Mouse (Mus musculus): ENCODE measurements at regions not wholly inside any gene's neighbourhood (a gene's known extent, or its start where the extent isn't known, plus 50 kb on each side); places are given as distances from the start of the nearest gene placed in this dataset.
A peak's percentile ranks its signal among the peaks of the same experiment; 100 is the strongest.

- no peak for DNase-seq (ENCODE audit: low spot score in 2 of 2)
Observed at GRCm38 (mm10) chr5:101297511-101298102, 367.2 kb downstream of the Nkx6-1 start.

- no peak for DNase-seq (ENCODE audit: low spot score in 2 of 2)
Observed at GRCm38 (mm10) chr5:101295941-101296340, 368.9 kb downstream of the Nkx6-1 start.

- DNase-seq (ENCODE audit: low spot score in 2 of 2): no peak
Observed at GRCm38 (mm10) chr5:101294031-101294430, 370.8 kb downstream of the Nkx6-1 start.

- peak in 1 of 2 experiments; percentile 28 for DNase-seq (ENCODE audit: low spot score in 2 of 2)
Observed at GRCm38 (mm10) chr5:101288358-101288757, 376.4 kb downstream of the Nkx6-1 start.

- no peak for DNase-seq (ENCODE audit: low spot score in 2 of 2)
Observed at GRCm38 (mm10) chr5:101285941-101286340, 378.9 kb downstream of the Nkx6-1 start.

GRCm38 (mm10) chr5:101250474-101250873, 405.0 kb downstream of the Gpat3 start:
- no peak for DNase-seq (ENCODE audit: low spot score in 2 of 2)

GRCm38 (mm10) chr5:101242651-101243050, 397.1 kb downstream of the Gpat3 start:
- DNase-seq (ENCODE audit: low spot score in 2 of 2): no peak

- DNase-seq (ENCODE audit: low spot score in 2 of 2): no peak
Observed at GRCm38 (mm10) chr5:101239298-101240118, 394.0 kb downstream of the Gpat3 start.

- DNase-seq (ENCODE audit: low spot score in 2 of 2): no peak
Observed at GRCm38 (mm10) chr5:101236163-101236693, 390.7 kb downstream of the Gpat3 start.

GRCm38 (mm10) chr5:101222390-101222789, 376.9 kb downstream of the Gpat3 start:
- DNase-seq (ENCODE audit: low spot score in 2 of 2): no peak

- no peak for DNase-seq (ENCODE audit: low spot score in 2 of 2)
Observed at GRCm38 (mm10) chr5:101218082-101218481, 372.6 kb downstream of the Gpat3 start.

GRCm38 (mm10) chr5:101216837-101217571, 371.5 kb downstream of the Gpat3 start:
- no peak for DNase-seq (ENCODE audit: low spot score in 2 of 2)

GRCm38 (mm10) chr5:101211974-101212373, 366.5 kb downstream of the Gpat3 start:
- no peak for DNase-seq (ENCODE audit: low spot score in 2 of 2)

GRCm38 (mm10) chr5:101208150-101208549, 362.6 kb downstream of the Gpat3 start:
- DNase-seq (ENCODE audit: low spot score in 2 of 2): no peak

GRCm38 (mm10) chr5:101195501-101195900, 350.0 kb downstream of the Gpat3 start:
- DNase-seq (ENCODE audit: low spot score in 2 of 2): no peak

- no peak for DNase-seq (ENCODE audit: low spot score in 2 of 2)
Observed at GRCm38 (mm10) chr5:101190976-101191375, 345.5 kb downstream of the Gpat3 start.

- DNase-seq (ENCODE audit: low spot score in 2 of 2): no peak
Observed at GRCm38 (mm10) chr5:101173183-101173582, 327.7 kb downstream of the Gpat3 start.

GRCm38 (mm10) chr5:101172782-101173181, 327.3 kb downstream of the Gpat3 start:
- DNase-seq (ENCODE audit: low spot score in 2 of 2): no peak

GRCm38 (mm10) chr5:101169074-101169473, 323.6 kb downstream of the Gpat3 start:
- no peak for DNase-seq (ENCODE audit: low spot score in 2 of 2)

- DNase-seq (ENCODE audit: low spot score in 2 of 2): no peak
Observed at GRCm38 (mm10) chr5:101163624-101164213, 318.2 kb downstream of the Gpat3 start.

- no peak for DNase-seq (ENCODE audit: low spot score in 2 of 2)
Observed at GRCm38 (mm10) chr5:101163112-101163511, 317.6 kb downstream of the Gpat3 start.

Measured in gastrocnemius, postnatal 4 days (tissue).